Mouse (Mus musculus): ENCODE results near the gene Olfr1201.

GRCm38 (mm10) chr2:88838477-88838876 lies 45.6 kb downstream of the Olfr1201 start:
- no peak for TF ChIP-seq CTCF (IDR thresholded peaks at IDR 0.05; ENCODE audit: extremely low read depth, insufficient read depth, low read length)
- TF ChIP-seq POLR2A (IDR thresholded peaks at IDR 0.05; ENCODE audit: extremely low read depth, insufficient read depth, low read length): no peak

All from cortical plate, adult 2 months (tissue).